Mouse (Mus musculus): ENCODE data around the gene Rgs5. TPM values are rescaled to one million over a fixed set of nuclear protein-coding genes. Genes with fewer than 3 reads are reported as not detected.

Rgs5 gene
- 100 to 1,000 TPM; 179 to 211 TPM for total RNA-seq (2021)

DNA sequence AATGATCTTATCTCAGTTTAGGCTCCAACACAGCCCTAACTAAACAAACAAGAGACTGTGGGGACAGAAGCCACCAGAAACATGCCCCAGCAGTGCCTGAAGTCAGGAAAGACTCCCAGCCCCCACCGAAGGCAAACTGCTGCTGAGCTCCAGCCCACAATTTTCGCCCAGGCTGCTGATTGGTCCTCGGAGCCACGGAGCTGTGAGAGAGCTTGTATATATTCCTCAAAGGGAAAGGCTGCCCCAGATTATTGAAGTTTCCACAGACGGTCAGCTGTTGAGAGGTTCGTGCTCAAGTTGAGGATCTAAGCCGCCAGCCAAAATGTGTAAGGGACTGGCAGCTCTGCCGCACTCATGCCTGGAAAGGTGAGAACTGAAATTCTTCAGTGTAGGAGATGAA is at the start of gene Rgs5:
Gene Rgs5, plus strand, starts transcription at position 246 of the 400 bp plus-strand sequence.
- peak; percentile 58 for DNase-seq

GRCm38 (mm10) chr1:169606164-169606563 is 49.1 kb upstream of the Rgs5 start:
- no peak for DNase-seq

DNA sequence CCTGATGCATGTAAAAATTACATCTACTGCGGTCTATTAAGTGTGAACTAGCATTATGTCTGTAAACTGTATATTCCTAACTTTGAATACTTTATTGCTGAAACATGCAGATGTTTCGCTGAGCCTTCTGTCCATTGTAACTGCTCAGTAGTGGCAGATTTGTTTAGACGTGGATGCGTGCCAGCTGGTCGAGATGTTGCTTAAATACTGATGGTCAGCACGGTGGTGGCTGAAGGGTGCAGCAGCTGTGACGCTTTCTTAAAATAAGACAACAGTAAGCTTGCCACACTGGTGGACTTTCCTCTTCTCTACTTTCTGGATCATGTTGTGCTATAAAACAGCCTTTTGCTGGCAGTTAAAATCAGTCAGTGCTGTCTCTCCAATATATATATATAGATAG is 25.6 kb upstream of the Rgs5 start:
- DNase-seq, result no peak

GRCm38 (mm10) chr1:169637251-169637750 is 18.0 kb upstream of the Rgs5 start:
- no peak for DNase-seq

- no peak for DNase-seq
These were observed 10.2 kb upstream of the Rgs5 start for GRCm38 (mm10) chr1:169644884-169645653.

GRCm38 (mm10) chr1:169659479-169659878 is 4.2 kb downstream of the Rgs5 start:
- DNase-seq, result no peak

GRCm38 (mm10) chr1:169667328-169667727 is 12.0 kb downstream of the Rgs5 start:
- no peak for DNase-seq

DNA sequence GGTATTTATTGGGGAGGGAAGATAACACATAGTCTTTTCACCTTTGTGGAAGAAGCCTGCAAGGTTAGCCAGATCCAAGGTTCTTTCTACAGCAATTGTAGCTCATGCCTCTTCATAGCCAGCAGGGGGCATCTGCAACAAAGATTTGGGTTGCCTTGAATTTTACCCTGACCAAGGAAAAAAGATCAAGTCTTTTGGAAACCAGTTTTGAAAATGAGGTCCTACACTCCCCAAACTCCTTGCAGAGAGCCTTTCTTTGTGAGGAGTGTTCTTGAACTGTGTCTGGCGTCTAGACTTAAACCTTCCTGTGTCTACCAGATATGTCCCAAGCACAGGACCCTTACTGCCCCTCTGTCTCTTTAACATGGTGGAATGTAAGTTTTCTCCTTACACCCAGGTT is 15.4 kb downstream of the Rgs5 start:
- peak; percentile 34 for DNase-seq

- no peak for DNase-seq
These were observed 16.5 kb downstream of the Rgs5 start for GRCm38 (mm10) chr1:169671801-169672200.

GRCm38 (mm10) chr1:169672272-169672671 is 17.0 kb downstream of the Rgs5 start:
- no peak for DNase-seq

DNA sequence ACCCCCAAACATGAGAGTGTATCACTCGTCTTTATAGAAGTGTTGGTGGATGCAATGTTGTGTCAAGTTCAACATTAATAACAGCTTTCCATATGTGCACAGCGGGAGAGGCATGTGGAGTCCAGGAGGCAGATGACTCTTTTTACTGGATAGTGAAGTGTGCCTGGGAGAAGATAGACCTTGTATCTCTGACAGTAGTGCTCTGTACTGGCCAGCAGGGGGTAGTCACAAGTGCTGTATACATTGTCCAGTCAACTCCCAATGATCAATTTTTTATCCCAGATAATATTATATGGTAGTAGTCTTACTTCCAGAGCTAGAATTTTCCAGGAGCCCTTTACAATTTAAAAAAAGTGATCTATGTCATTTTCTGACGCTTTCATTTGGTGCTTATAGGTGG is 18.8 kb downstream of the Rgs5 start:
- DNase-seq, result no peak

DNA sequence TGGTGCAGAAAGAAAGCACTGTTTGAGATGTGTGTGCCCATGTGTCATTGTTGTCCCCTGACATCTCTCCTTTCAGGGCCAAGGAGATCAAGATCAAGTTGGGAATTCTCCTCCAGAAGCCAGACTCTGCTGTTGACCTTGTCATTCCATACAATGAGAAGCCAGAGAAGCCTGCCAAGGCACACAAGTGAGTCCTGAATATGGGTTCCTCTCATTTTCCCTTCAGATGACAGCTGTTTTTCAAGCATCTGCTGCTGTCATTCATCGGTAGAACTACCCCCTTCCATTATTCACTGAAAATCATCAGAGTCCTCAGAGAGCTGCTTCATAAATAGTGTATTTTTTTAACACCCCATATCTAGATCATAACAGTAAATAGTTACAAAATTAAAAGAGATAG is 21.4 kb downstream of the Rgs5 start:
- no peak for DNase-seq

- DNase-seq, result no peak
These were observed 25.3 kb downstream of the Rgs5 start for GRCm38 (mm10) chr1:169680455-169681208.

GRCm38 (mm10) chr1:169682775-169683497 is 27.6 kb downstream of the Rgs5 start:
- DNase-seq, result no peak

- no peak for DNase-seq
These were observed 30.0 kb downstream of the Rgs5 start for GRCm38 (mm10) chr1:169685257-169685656.

DNA sequence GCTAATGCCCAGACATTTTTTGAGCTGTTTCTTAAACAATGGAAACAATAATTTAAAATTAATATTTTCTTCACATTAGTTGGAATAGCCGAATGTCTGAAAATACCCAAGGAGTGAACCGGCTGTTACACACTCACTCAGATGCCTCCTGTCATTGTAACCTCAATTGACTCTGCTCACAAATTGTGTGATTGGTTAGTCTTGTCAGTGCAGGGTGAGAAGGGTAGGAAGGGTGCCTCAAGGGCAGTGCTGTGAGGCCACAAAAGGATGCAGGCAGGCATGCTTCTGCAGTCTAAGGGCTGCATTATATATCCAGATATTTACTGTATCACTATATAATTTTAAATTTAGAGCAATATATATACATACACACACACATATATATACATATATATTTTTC is 37.7 kb downstream of the Rgs5 start:
- DNase-seq, result no peak

DNA sequence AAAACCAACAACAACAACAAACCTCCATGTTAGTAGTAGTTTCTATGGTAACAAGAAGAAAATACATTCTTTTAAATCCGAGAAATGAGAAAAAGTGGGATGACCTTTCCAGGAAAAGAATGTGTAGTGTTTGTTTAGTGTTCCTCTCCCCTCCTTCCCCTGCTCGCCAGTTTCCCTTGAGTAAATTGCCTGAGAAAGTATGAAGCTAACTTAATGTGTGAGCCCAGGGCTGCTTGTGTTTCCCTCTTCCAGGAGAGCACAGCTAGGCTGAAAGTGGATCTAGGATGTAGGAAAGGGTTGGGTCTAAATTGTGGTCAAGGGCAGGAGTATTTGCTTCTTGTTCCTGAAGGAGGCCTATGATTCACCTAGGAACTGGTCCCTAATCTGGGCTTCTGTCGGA is 38.2 kb downstream of the Rgs5 start:
- no peak for DNase-seq

DNA sequence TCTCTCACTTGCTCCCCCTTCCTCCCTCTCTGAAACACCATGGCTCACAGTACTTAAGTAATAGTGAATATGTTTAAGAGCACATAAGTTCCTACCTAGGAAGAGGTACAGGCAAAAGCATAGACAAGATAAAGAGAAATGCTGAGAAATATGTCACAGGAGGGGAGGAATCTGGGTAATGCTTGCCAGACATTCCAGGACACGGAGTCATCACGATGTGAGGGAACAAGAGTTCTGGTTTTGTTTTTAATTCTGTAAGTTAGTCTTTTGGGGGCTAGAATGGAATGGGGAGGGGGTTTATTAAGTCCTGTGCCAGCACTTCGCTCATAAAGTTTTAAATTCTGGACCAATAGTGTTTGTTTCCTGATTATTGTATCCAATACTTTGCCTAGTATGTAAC is 40.1 kb downstream of the Rgs5 start:
- DNase-seq, result no peak

DNA sequence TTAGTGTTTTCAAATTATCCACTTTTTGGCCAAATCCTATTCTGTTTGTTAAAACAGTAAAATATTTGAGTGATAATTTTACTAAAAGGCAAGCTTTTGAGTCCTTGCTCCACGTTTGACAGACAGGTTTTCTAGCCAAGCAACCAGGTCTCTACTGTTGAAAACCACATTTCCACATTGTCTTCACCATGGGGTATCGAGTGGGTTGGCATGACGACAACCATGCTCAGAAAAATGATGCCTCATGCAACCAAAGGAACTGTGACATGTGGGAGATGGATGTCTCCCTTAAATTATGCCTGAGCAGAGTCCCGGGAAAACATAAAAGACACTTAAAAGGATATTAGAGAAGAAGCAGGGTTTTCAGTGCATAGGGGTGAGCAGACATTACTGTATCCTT is 41.9 kb downstream of the Rgs5 start:
- DNase-seq, result no peak

DNA sequence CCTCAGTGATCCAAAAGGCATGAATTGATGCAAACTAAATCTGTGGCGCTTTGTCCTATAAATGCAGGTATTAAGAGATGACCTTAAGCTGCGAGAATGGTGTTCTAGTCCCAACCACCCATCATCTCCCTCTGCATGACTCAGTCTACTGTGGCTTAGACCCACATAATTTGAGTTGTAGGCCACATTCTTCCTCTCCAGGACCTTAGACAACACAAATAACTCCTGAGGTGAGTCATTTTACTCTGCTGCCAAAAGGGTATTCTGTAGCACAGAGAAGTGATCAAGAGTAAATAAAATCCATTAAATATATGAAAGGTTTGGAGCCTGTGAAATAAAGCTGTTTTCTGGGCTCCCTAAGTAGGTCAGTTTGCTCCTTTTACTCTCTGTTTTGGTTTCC is 43.9 kb downstream of the Rgs5 start:
- DNase-seq, result no peak

GRCm38 (mm10) chr1:169704395-169705087 is 49.2 kb downstream of the Rgs5 start:
- no peak for DNase-seq

DNA sequence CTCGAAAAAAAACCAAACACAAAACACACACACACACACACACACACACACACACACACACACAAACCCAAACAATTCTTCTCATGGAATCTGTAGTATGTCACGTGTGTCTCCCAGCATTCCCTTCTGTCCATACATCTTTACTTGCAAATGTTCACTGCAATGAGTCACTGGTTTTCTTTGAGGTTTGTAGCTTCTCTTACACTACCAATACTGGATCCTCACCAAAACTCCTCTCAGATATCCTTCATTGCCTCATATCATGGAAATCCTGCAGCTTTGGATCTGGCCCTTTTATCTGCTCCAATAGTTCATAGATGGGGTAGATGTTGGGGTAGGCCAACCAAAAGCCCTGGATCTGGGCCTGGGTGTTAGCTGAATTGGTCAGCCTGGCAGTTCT is 66.5 kb downstream of the Rgs5 start:
- no peak for DNase-seq

GRCm38 (mm10) chr1:169726319-169726718 is 71.0 kb downstream of the Rgs5 start:
- DNase-seq, result peak; percentile 5
